Mouse (Mus musculus) liver, embryonic 16.5 days (tissue): ENCODE data around the gene Rnf227. TPM values are rescaled to one million over a fixed set of nuclear protein-coding genes. Genes with fewer than 3 reads are reported as not detected.
"Not testable (repeated sequence)": the region's sequence is repeated elsewhere in the genome, so short reads cannot be mapped to it uniquely, and the experiment has no call there.

Experiments
- ATAC-seq: fragments of 200-750 bp; cut with Nextera tagmentation; 2 replicates; pipeline ENCODE4 v1.8.0; 2017; ENCODE audit warnings: low read depth, mild to moderate bottlenecking, moderate number of reproducible peaks, moderate library complexity
- H3K27ac ChIP-seq: fragments of 300-500 bp; sonication (generic); 2 replicates; pipeline ENCODE4 v1.5.1; 2014; ENCODE audit warnings: mild to moderate bottlenecking, low read length
- H3K27me3 ChIP-seq: fragments of 300-500 bp; sonication (generic); 2 replicates; pipeline ENCODE4 v1.6.1; 2014; ENCODE audit warnings: low read depth, low read length, mixed read lengths; ENCODE audit not compliant: control insufficient read depth, insufficient read depth
- H3K36me3 ChIP-seq: fragments of 300-500 bp; sonication (generic); 2 replicates; pipeline ENCODE4 v1.6.1; 2014; ENCODE audit warnings: mild to moderate bottlenecking; ENCODE audit not compliant: control insufficient read depth, insufficient read depth
- H3K4me1 ChIP-seq: fragments of 300-500 bp; sonication (generic); 2 replicates; pipeline ENCODE4 v1.6.1; 2014; ENCODE audit warnings: low read depth, low read length, mixed read lengths; ENCODE audit not compliant: control insufficient read depth
- H3K4me2 ChIP-seq: fragments of 300-500 bp; sonication (generic); 2 replicates; pipeline ENCODE4 v1.6.1; 2014; ENCODE audit warnings: low read depth, low read length, mixed read lengths
- H3K4me3 ChIP-seq: fragments of 300-500 bp; sonication (generic); 2 replicates; pipeline ENCODE4 v1.5.1; 2014; ENCODE audit warnings: low read depth, mild to moderate bottlenecking, low read length
- H3K9ac ChIP-seq: fragments of 300-500 bp; sonication (generic); 2 replicates; pipeline ENCODE4 v1.6.1; 2014; ENCODE audit warnings: low read depth, low read length
- H3K9me3 ChIP-seq: fragments of 300-500 bp; sonication (generic); replicated peaks from 2 replicates; pipeline ENCODE4 v1.6.1; 2016; ENCODE audit warnings: low read length; ENCODE audit not compliant: control insufficient read depth
- WGBS: fragments of 180-500 bp; shearing (Covaris S2); extraction: QIAGEN DNeasy Blood & Tissue Kit; methylation state at CpG from one replicate; pipeline ENCODE4 v1.1.7; 2014; ENCODE audit not compliant: insufficient replicate concordance; 5-methylcytosine and 5-hydroxymethylcytosine counted together
- polyA plus RNA-seq: library from polyadenylated mRNA; unstranded; fragments of >200 nt; fragmentation: Nextera tagmentation; extraction: Ambion mirVana; gene quantifications from 2 replicates; pipeline ENCODE4 v1.2.1, GENCODE M21; 2015

The Rnf227 gene
- polyA plus RNA-seq, 1 experiment from 2014 or later: 0.74 TPM

GRCm38 (mm10) chr11:69316361-69316760 lies 23.9 kb upstream of the Rnf227 start:
- Histone ChIP-seq H3K4me2 (no peak overlapping the region), H3K9me3 (no peaks in the 10 kb centered on the region), H3K4me3 (no peak overlapping the region), H3K4me1 (no peaks in the 10 kb centered on the region), H3K27ac (no peak overlapping the region), H3K27me3 (no peaks in the 10 kb centered on the region), H3K9ac (no peak overlapping the region), H3K36me3 (no peaks in the 10 kb centered on the region; the same call in 1 of the 2 replicates)
- WGBS: 85% methylated on average over 6 of the region's 6 CpGs
- ATAC-seq: no peak

GRCm38 (mm10) chr11:69318000-69318399 lies 22.3 kb upstream of the Rnf227 start:
- ATAC-seq, H3K9ac ChIP-seq, H3K36me3 ChIP-seq, H3K4me3 ChIP-seq, H3K4me2 ChIP-seq, H3K27ac ChIP-seq, H3K27me3 ChIP-seq, H3K4me1 ChIP-seq, H3K9me3 ChIP-seq: not testable (repeated sequence)
- 68% methylated on average over 3 of the region's 3 CpGs for WGBS

- WGBS: 89% methylated on average over 6 of the region's 6 CpGs
- Histone ChIP-seq H3K4me2 (no peak overlapping the region), H3K36me3 (no peaks in the 10 kb centered on the region; the same call in 1 of the 2 replicates), H3K27ac (no peak overlapping the region), H3K27me3 (peaks cover 4% of the 10 kb centered on the region), H3K9me3 (no peaks in the 10 kb centered on the region), H3K4me1 (peaks cover 32% of the 10 kb centered on the region), H3K9ac (no peak overlapping the region), H3K4me3 (no peak overlapping the region)
- ATAC-seq: no peak
These were observed 18.7 kb upstream of the Rnf227 start for GRCm38 (mm10) chr11:69321580-69321979.

- peak overlapping the region; percentile 75; the same call in 1 of the 2 replicates for H3K4me3 ChIP-seq
- 72% methylated on average over 6 of the region's 6 CpGs for WGBS
- no peak for ATAC-seq
- H3K27ac ChIP-seq: no peak overlapping the region
- peaks cover 8% of the 10 kb centered on the region for H3K27me3 ChIP-seq
- peak overlapping the region; percentile 33; the same call in 1 of the 2 replicates for H3K9ac ChIP-seq
- peak overlapping the region; percentile 88 for H3K4me2 ChIP-seq
- no peaks in the 10 kb centered on the region; the same call in 1 of the 2 replicates for H3K36me3 ChIP-seq
- H3K9me3 ChIP-seq: no peaks in the 10 kb centered on the region
- H3K4me1 ChIP-seq: peaks cover 34% of the 10 kb centered on the region
These were observed 18.3 kb upstream of the Rnf227 start for GRCm38 (mm10) chr11:69322010-69322409.

- WGBS: 27% methylated on average over 18 of the region's 18 CpGs
- H3K27me3 ChIP-seq: peaks cover 17% of the 10 kb centered on the region
- no peak for ATAC-seq
- peak overlapping the region; percentile 90 for H3K9ac ChIP-seq
- peak overlapping the region; percentile 88 for H3K4me2 ChIP-seq
- no peaks in the 10 kb centered on the region for H3K9me3 ChIP-seq
- peak overlapping the region; percentile 75 for H3K4me3 ChIP-seq
- no peaks in the 10 kb centered on the region; the same call in 1 of the 2 replicates for H3K36me3 ChIP-seq
- peaks cover 34% of the 10 kb centered on the region for H3K4me1 ChIP-seq
- peak overlapping the region; percentile 88 for H3K27ac ChIP-seq
These were observed 17.4 kb upstream of the Rnf227 start for GRCm38 (mm10) chr11:69322693-69323471.

GRCm38 (mm10) chr11:69323667-69324111 lies 16.6 kb upstream of the Rnf227 start, which contains the start of the genes Cntrob and Trappc1:
Gene Cntrob (minus strand): TSS chr11:69323775.
Gene Trappc1 (plus strand): TSS chr11:69323980.
- peak; percentile 94 for ATAC-seq
- Histone ChIP-seq H3K27me3 (peaks cover 25% of the 10 kb centered on the region), H3K4me3 (peak within 1 kb of the TSS; percentile 75), H3K27ac (peak within 1 kb of the TSS; percentile 88), H3K36me3 (no peaks in the 10 kb centered on the region; the same call in 1 of the 2 replicates), H3K4me1 (peaks cover 34% of the 10 kb centered on the region), H3K4me2 (peak within 1 kb of the TSS; percentile 96), H3K9ac (peak within 1 kb of the TSS; percentile 90), H3K9me3 (no peaks in the 10 kb centered on the region)
- under 1% methylated on average over 30 of the region's 30 CpGs for WGBS

- peaks cover 34% of the 10 kb centered on the region for H3K4me1 ChIP-seq
- WGBS: 55% methylated on average over 6 of the region's 6 CpGs
- H3K36me3 ChIP-seq: no peaks in the 10 kb centered on the region
- no peak for ATAC-seq
- H3K27ac ChIP-seq: no peak overlapping the region
- H3K9ac ChIP-seq: peak overlapping the region; percentile 75
- peaks cover 30% of the 10 kb centered on the region for H3K27me3 ChIP-seq
- H3K9me3 ChIP-seq: no peaks in the 10 kb centered on the region
- H3K4me3 ChIP-seq: peak overlapping the region; percentile 75
- peak overlapping the region; percentile 96 for H3K4me2 ChIP-seq
These were observed 15.5 kb upstream of the Rnf227 start for GRCm38 (mm10) chr11:69324749-69325148.

- Histone ChIP-seq H3K4me2 (peak within 1 kb of the TSS; percentile 96), H3K27me3 (peaks cover 35% of the 10 kb centered on the region), H3K36me3 (no peaks in the 10 kb centered on the region), H3K9me3 (no peaks in the 10 kb centered on the region), H3K27ac (peak within 1 kb of the TSS; percentile 49; the same call in 1 of the 2 replicates), H3K9ac (peak within 1 kb of the TSS; percentile 50), H3K4me3 (peak within 1 kb of the TSS; percentile 60), H3K4me1 (peaks cover 34% of the 10 kb centered on the region)
- WGBS: 8% methylated on average over 26 of the region's 26 CpGs
- peak; percentile 57 for ATAC-seq
These were observed 14.4 kb upstream of the Rnf227 start, which contains the start of gene Kcnab3 for GRCm38 (mm10) chr11:69325628-69326407. Gene Kcnab3 (plus strand): TSS chr11:69326258.
